Mouse (Mus musculus) heart, embryonic 14.5 days (tissue): ENCODE measurements at regions not wholly inside any gene's neighbourhood (a gene's known extent, or its start where the extent isn't known, plus 50 kb on each side); places are given as distances from the start of the nearest gene placed in this dataset.
A peak's percentile ranks its signal among the peaks of the same experiment; 100 is the strongest.
"Not testable (repeated sequence)": the region's sequence is repeated elsewhere in the genome, so short reads cannot be mapped to it uniquely, and the experiment has no call there.

Experiments used
- ATAC-seq: fragments of 200-750 bp; cut with Nextera tagmentation; 2 replicates; pipeline ENCODE4 v1.8.0; 2017; ENCODE audit warnings: low read depth, moderate TSS enrichment; ENCODE audit not compliant: insufficient number of reproducible peaks, insufficient read depth, low FRiP score
- H3K27ac ChIP-seq, 2 experiments: fragments of 200-500 bp in 1 of 2; fragments of 300-500 bp in 1 of 2; sonication (generic) in 1 of 2; replicated peaks in 1 of 2; 2 replicates each; pipeline ENCODE4 v1.5.1; 2012 to 2014; ENCODE audit warnings: low read depth in 2 of 2, low read length in 2 of 2, control low read depth in 1 of 2, mild to moderate bottlenecking in 1 of 2, mixed read lengths in 1 of 2; ENCODE audit not compliant: control insufficient read depth in 1 of 2, insufficient read depth in 1 of 2
- H3K27me3 ChIP-seq: fragments of 300-500 bp; sonication (generic); 2 replicates; pipeline ENCODE4 v1.6.1; 2014; ENCODE audit warnings: mild to moderate bottlenecking, low read length, control low read depth; ENCODE audit not compliant: control insufficient read depth, insufficient read depth
- H3K36me3 ChIP-seq: fragments of 300-500 bp; sonication (generic); 2 replicates; pipeline ENCODE4 v1.6.1; 2014; ENCODE audit warnings: mild to moderate bottlenecking, control low read depth, low read length, mixed read lengths; ENCODE audit not compliant: control insufficient read depth, insufficient read depth
- H3K4me1 ChIP-seq, 2 experiments: fragments of 200-500 bp in 1 of 2; fragments of 300-500 bp in 1 of 2; sonication (generic) in 1 of 2; 2 replicates each; pipeline ENCODE4 v1.6.1; 2012 to 2014; ENCODE audit warnings: low read length in 2 of 2, control low read depth in 1 of 2, mixed read lengths in 1 of 2; ENCODE audit not compliant: control insufficient read depth in 2 of 2, insufficient read depth in 2 of 2
- H3K4me2 ChIP-seq: fragments of 300-500 bp; sonication (generic); 2 replicates; pipeline ENCODE4 v1.6.1; 2014; ENCODE audit warnings: mild to moderate bottlenecking, low read length
- H3K4me3 ChIP-seq, 2 experiments: fragments of 200-500 bp in 1 of 2; fragments of 300-500 bp in 1 of 2; sonication (generic) in 1 of 2; 2 replicates each; pipeline ENCODE4 v1.5.1; 2012 to 2014; ENCODE audit warnings: low read length in 2 of 2, mild to moderate bottlenecking in 2 of 2, control low read depth in 1 of 2, low read depth in 1 of 2, moderate library complexity in 1 of 2; ENCODE audit not compliant: control insufficient read depth in 1 of 2, insufficient read depth in 1 of 2
- H3K9ac ChIP-seq: fragments of 300-500 bp; sonication (generic); 2 replicates; pipeline ENCODE4 v1.6.1; 2014; ENCODE audit warnings: mild to moderate bottlenecking, low read length
- H3K9me3 ChIP-seq: fragments of 300-500 bp; sonication (generic); 2 replicates; pipeline ENCODE4 v1.6.1; 2016; ENCODE audit warnings: low read length, control low read depth; ENCODE audit not compliant: control insufficient read depth
- WGBS: fragments of 180-500 bp; shearing (Covaris S2); extraction: QIAGEN DNeasy Blood & Tissue Kit; methylation state at CpG from one replicate; pipeline ENCODE4 v1.1.7; 2014; 5-methylcytosine and 5-hydroxymethylcytosine counted together

GRCm38 (mm10) chr6:66450408-66450807 lies 84.8 kb upstream of the Mad2l1 start:
- not testable (repeated sequence) for H3K4me2 ChIP-seq, H3K27ac ChIP-seq, H3K4me1 ChIP-seq, ATAC-seq, H3K36me3 ChIP-seq, H3K9me3 ChIP-seq, H3K27me3 ChIP-seq, H3K4me3 ChIP-seq, H3K9ac ChIP-seq

GRCm38 (mm10) chr6:66458172-66458571 lies 77.0 kb upstream of the Mad2l1 start:
- H3K9ac ChIP-seq, result no peak overlapping the region
- H3K27me3 ChIP-seq, result no peaks in the 10 kb centered on the region
- no peak overlapping the region for H3K27ac ChIP-seq
- no peaks in the 10 kb centered on the region for H3K9me3 ChIP-seq
- 85% methylated on average over 3 of the region's 3 CpGs for whole genome bisulfite sequencing
- H3K4me2 ChIP-seq, result no peak overlapping the region
- H3K36me3 ChIP-seq, result no peaks in the 10 kb centered on the region
- H3K4me1 ChIP-seq, result no peaks in the 10 kb centered on the region
- ATAC-seq, result no peak
- H3K4me3 ChIP-seq, result no peak overlapping the region

GRCm38 (mm10) chr6:66464540-66464939 lies 70.7 kb upstream of the Mad2l1 start:
- WGBS, result 79% methylated on average over 4 of the region's 5 CpGs
- H3K27ac ChIP-seq, result no peak overlapping the region
- H3K9me3 ChIP-seq, result no peaks in the 10 kb centered on the region
- no peaks in the 10 kb centered on the region for H3K27me3 ChIP-seq
- H3K36me3 ChIP-seq, result no peaks in the 10 kb centered on the region
- H3K4me3 ChIP-seq, result no peak overlapping the region
- H3K9ac ChIP-seq, result no peak overlapping the region
- ATAC-seq, result no peak
- H3K4me2 ChIP-seq, result no peak overlapping the region
- H3K4me1 ChIP-seq, result no peaks in the 10 kb centered on the region

GRCm38 (mm10) chr6:66465137-66465853 lies 69.9 kb upstream of the Mad2l1 start:
- Histone ChIP-seq H3K27me3 (no peaks in the 10 kb centered on the region), H3K4me1 (no peaks in the 10 kb centered on the region), H3K9ac (no peak overlapping the region), H3K4me2 (no peak overlapping the region), H3K9me3 (no peaks in the 10 kb centered on the region), H3K4me3 (no peak overlapping the region), H3K36me3 (no peaks in the 10 kb centered on the region), H3K27ac (no peak overlapping the region)
- 69% methylated on average over 11 of the region's 11 CpGs for whole genome bisulfite sequencing
- ATAC-seq, result no peak

GRCm38 (mm10) chr6:66466757-66467156 lies 68.4 kb upstream of the Mad2l1 start:
- WGBS, result 32% methylated on average over 3 of the region's 3 CpGs
- Histone ChIP-seq H3K27me3 (no peaks in the 10 kb centered on the region), H3K36me3 (no peaks in the 10 kb centered on the region), H3K4me2 (no peak overlapping the region), H3K4me1 (no peaks in the 10 kb centered on the region), H3K9me3 (no peaks in the 10 kb centered on the region), H3K4me3 (no peak overlapping the region), H3K9ac (no peak overlapping the region), H3K27ac (no peak overlapping the region)
- ATAC-seq, result no peak

- H3K27ac ChIP-seq, result no peak overlapping the region
- WGBS, result 87% methylated on average over 4 of the region's 4 CpGs
- H3K9me3 ChIP-seq, result no peaks in the 10 kb centered on the region
- no peak overlapping the region for H3K9ac ChIP-seq
- no peak overlapping the region for H3K4me3 ChIP-seq
- no peaks in the 10 kb centered on the region for H3K36me3 ChIP-seq
- H3K27me3 ChIP-seq, result no peaks in the 10 kb centered on the region
- H3K4me2 ChIP-seq, result no peak overlapping the region
- 0 out of 2 replicates have a peak, but pooled peaks have one; percentile 39 for ATAC-seq
- H3K4me1 ChIP-seq, result no peaks in the 10 kb centered on the region
These were observed 64.5 kb upstream of the Mad2l1 start for GRCm38 (mm10) chr6:66470627-66471249.

- Histone ChIP-seq H3K27me3 (no peaks in the 10 kb centered on the region), H3K27ac (no peak overlapping the region), H3K36me3 (no peaks in the 10 kb centered on the region), H3K9ac (no peak overlapping the region), H3K4me1 (no peaks in the 10 kb centered on the region), H3K4me3 (no peak overlapping the region), H3K4me2 (no peak overlapping the region), H3K9me3 (no peaks in the 10 kb centered on the region)
- WGBS, result 63% methylated on average over 3 of the region's 3 CpGs
- ATAC-seq, result no peak
These were observed 63.4 kb upstream of the Mad2l1 start for GRCm38 (mm10) chr6:66471786-66472185.

GRCm38 (mm10) chr6:66472697-66473096 lies 62.5 kb upstream of the Mad2l1 start:
- Histone ChIP-seq H3K27ac (no peak overlapping the region), H3K9ac (no peak overlapping the region), H3K4me3 (no peak overlapping the region), H3K9me3 (no peaks in the 10 kb centered on the region), H3K4me1 (no peaks in the 10 kb centered on the region), H3K4me2 (no peak overlapping the region), H3K36me3 (no peaks in the 10 kb centered on the region), H3K27me3 (no peaks in the 10 kb centered on the region)
- no peak for ATAC-seq
- whole genome bisulfite sequencing, result 71% methylated on average over 4 of the region's 4 CpGs
